Mouse (Mus musculus): ENCODE results near the gene Stpg2.
"Not testable (repeated sequence)": the region's sequence is repeated elsewhere in the genome, so short reads cannot be mapped to it uniquely, and the experiment has no call there.

Stpg2 gene

DNA sequence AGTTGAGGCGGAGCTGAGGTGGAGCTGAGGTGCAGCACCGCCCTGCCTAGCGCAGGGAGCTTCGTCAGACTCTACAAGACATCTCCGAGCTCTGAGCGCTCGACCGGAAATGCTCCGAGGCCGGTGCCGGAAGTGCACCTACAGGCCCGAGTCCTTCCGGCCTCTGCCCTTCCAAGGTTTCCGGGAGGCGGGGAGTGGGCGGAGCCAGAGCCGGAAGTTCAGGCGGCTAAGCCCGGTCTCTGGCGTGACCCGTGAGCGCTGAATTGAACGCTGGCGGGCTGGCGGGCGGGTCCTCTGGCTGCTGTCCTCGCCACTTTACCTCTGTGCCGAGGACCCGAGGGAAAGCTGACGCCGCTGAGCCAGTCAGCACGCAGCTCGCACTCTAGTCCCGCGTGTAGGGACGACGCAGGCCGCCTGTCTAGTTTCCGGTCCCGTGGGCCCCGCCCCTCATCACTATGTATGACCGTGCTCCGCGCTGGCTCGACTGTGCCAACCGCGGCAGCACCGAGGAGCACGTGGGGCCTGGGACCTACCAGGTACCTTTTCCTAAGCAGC is at the start of gene Stpg2:
Gene Stpg2 (plus strand): TSS at position 251 of the 555 bp plus-strand sequence.
- peak; percentile 66 for DNase-seq (ENCODE audit: low read depth)

GRCm38 (mm10) chr3:139162146-139162545 is 43.3 kb upstream of the Stpg2 start:
- no peak for DNase-seq (ENCODE audit: low read depth)

DNA sequence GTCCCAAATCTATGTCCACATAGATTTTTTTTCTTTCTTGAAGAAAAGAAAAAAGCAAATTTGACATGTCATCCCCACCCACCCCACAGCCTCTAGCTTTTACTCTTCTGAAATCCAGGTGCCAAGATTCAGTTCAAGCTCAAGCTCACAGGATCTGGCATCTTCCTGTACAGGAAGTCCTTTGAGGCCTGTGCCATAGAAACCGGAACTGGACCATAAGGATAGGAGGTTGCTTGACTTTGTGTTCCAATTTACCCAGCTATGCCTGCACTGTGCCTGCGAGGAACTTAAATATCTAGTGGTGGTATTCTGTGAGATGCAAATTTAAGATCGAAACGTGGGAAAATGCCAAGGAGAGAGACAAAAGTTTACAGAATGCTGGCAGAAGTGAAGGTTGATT is 42.8 kb upstream of the Stpg2 start:
- no peak for DNase-seq (ENCODE audit: low read depth)

GRCm38 (mm10) chr3:139168510-139169269 is 36.8 kb upstream of the Stpg2 start:
- DNase-seq (ENCODE audit: low read depth): no peak

- no peak for DNase-seq (ENCODE audit: low read depth)
These were observed 35.8 kb upstream of the Stpg2 start for GRCm38 (mm10) chr3:139169740-139170139.

- DNase-seq (ENCODE audit: low read depth): no peak
These were observed 28.6 kb upstream of the Stpg2 start for GRCm38 (mm10) chr3:139176936-139177335.

DNA sequence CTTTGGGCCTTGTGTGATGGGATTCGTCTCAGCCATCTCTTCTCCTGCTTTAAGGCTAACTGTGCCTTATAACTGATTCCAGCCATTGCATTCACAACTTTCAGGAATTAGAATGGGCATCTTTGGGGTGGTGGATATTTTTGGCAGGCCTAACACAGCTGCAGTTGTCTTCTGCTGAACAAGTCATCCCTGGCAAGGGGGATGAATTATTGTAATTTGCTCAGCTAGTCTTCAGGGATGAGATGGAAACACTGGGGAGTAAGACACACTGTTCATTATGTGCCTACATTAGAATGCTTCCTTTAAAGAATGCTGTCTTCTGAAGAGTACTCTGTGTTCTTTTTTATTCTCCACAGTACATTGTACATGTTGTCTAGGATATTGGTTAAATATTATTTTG is 14.0 kb upstream of the Stpg2 start:
- no peak for DNase-seq (ENCODE audit: low read depth)

DNA sequence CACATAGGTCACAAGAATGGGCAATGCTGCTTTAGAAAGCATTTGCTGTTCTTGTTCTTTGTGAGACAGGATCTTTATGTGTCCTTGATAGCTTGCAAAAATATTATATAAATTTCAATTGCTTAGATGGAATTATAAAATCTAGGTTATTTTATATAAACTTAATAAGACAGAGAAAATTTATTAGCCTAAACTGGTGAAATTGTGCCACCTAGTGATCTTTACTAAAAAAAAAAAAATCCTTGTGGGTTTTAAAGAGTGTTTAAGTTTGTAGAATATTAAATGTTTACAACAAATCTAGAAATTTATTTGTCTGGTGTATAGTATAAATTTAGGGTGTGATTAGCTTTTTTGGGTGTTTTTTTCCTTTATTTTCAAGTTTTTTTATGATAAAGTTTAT is 11.6 kb upstream of the Stpg2 start:
- no peak for DNase-seq (ENCODE audit: low read depth)

DNA sequence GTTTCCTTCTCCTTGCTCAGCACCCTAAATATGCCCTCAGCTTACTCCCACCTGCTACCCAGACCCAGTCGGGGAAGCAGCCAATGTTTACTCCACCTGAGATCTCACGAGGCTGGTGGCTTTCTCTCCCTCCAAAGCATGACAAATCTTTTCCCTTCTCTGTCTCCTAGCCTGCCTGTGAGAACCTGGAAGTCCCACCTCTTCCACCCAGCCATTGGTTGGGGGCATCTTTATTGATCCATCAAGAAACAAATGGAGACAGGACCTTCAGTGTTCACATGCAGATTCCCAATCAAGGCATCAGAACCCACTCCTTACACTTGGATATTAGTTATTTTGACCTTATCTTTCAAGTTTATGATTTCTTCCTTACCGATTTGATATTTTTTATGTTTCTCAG is 7.1 kb upstream of the Stpg2 start:
- no peak for DNase-seq (ENCODE audit: low read depth)

DNA sequence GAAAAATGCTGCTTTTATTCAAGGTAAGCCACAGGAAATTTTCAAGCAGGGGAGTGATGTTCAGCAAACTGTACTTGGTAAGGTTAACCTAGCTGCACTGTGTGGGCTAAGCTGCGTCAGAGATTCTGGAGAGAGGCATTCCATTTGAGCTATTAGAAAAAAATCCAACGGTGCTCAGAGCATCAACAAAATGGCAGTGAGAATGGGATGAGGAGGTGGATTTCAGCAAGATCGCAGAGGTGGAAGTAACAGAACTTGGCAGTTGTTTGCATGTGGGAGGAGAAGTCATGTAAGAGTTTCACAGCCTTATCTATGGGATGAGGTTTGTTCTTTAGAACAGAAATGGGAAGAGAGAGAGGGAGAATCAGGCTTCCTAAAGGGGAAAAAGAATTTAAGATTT is 5.2 kb upstream of the Stpg2 start:
- DNase-seq (ENCODE audit: low read depth): no peak

DNA sequence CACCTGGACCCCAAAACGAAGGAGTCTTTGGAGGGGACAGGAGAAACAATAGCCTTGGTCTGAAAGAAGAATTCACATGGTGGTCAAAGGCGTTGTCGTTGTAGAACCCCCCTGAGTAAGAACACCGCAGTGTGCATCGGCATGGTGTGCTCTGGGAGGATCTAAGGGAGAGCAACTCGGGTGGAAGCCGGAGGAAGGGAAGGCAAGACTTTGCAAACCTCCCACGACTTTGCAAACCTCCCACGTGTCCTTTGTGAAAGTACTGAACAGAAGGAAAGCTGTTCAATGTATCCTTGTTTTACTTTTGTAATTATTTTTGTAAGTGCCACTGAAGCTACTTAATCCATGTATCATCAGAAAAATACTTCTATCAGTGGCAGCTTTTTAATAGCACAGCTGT is 11.5 kb downstream of the Stpg2 start:
- DNase-seq (ENCODE audit: low read depth): no peak

DNA sequence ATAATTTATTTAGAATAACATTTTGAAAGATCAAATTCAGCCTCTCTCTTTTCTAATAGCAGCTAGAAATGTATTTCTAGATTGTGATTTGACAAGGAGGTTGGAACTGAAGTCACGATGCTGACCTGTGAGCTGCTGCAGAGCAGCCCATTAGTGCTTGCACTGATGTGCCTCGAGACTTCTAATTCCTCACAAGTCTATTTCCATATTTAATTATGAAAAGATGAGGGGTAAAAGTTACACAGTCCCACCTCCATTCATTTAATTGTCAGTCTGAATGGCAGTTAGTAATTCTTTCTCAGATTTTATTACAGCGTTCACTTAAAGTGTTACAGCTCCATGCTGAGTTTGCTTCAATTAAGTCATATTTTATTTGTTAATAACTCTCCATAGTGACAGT is 19.6 kb downstream of the Stpg2 start:
- DNase-seq (ENCODE audit: low read depth): no peak

GRCm38 (mm10) chr3:139226811-139227210 is 21.3 kb downstream of the Stpg2 start:
- DNase-seq (ENCODE audit: low read depth): no peak

GRCm38 (mm10) chr3:139245219-139245618 is 39.7 kb downstream of the Stpg2 start:
- peak; percentile 1 for DNase-seq (ENCODE audit: low read depth)

DNA sequence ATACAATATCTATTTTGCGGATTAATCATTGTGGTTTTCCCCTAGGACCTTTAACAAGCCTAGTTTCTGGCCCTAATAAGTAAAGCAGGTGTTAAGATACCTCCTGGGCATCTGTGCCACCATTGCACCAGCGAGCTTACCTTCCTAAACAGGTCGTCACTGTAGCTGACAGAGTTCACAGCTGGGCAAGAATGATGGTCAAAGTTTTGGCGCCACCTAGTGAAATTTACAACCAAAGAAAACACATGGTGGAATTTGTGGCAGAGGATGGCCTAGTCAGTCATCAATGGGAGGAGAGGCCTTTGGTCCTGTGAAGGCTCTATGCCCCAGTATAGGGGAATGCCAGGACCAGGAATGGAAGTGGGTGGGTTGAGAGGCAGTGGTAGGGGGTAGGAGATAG is 41.0 kb downstream of the Stpg2 start:
- DNase-seq (ENCODE audit: low read depth): peak; percentile 8

GRCm38 (mm10) chr3:139262359-139262758 is 56.9 kb downstream of the Stpg2 start:
- not testable (repeated sequence) for DNase-seq (ENCODE audit: low read depth)

GRCm38 (mm10) chr3:139297909-139298308 is 92.4 kb downstream of the Stpg2 start:
- DNase-seq (ENCODE audit: low read depth): peak; percentile 1

DNA sequence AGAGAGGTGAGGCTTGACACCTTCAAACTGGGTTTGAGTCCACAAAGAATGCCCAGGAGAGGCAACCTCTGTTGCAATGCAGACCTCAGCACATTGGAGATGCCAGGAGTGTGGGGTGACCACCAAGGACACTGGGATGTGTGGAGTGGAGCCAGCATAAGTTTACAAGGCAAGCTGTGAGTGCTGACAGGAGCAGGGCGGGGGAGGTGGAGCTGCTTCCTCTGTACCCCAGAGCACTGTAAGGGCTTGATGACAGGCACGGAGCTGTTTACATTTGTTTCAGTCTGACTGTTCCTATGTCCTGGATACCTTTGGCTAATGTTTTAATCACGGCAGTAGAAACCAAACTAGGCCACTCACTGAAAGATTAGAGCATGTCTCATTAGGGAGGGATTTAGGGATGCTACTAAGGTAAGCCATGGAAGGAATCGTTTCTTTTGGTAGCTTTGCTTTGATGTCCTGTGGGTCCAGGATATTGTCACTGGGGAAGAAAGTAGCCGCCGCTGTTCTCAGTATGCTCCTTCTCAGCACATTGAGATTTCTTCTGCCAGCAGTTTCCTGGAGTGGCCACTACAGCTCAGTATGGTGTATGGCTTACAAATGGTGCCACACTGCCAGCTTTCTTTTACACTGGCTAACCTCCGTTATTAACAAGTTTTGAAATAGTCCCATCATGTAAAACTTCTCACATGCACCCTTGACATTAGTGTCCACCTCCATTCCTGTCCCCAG is 102.8 kb downstream of the Stpg2 start:
- DNase-seq (ENCODE audit: low read depth): no peak

- DNase-seq (ENCODE audit: low read depth): no peak
These were observed 106.2 kb downstream of the Stpg2 start for GRCm38 (mm10) chr3:139311721-139312120.

DNA sequence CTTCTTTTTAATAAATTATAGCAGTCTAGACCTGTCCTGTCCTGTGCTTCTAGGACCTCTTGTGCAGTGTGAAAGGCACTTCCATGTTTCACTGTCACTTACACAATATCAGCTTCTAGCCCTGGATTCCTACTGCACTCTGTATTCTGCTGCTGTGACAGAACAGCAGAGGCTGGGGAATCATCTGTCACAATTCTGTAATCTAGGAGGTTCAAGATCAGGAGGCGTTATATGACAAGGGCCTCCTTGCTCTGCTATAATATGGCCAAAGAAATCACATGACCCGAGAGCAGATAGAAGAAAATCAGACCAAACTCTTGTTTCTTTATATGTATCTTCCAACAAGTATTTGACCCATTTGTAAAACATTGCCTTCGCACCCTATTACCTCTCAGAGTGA is 175.0 kb downstream of the Stpg2 start:
- DNase-seq (ENCODE audit: low read depth): no peak

DNA sequence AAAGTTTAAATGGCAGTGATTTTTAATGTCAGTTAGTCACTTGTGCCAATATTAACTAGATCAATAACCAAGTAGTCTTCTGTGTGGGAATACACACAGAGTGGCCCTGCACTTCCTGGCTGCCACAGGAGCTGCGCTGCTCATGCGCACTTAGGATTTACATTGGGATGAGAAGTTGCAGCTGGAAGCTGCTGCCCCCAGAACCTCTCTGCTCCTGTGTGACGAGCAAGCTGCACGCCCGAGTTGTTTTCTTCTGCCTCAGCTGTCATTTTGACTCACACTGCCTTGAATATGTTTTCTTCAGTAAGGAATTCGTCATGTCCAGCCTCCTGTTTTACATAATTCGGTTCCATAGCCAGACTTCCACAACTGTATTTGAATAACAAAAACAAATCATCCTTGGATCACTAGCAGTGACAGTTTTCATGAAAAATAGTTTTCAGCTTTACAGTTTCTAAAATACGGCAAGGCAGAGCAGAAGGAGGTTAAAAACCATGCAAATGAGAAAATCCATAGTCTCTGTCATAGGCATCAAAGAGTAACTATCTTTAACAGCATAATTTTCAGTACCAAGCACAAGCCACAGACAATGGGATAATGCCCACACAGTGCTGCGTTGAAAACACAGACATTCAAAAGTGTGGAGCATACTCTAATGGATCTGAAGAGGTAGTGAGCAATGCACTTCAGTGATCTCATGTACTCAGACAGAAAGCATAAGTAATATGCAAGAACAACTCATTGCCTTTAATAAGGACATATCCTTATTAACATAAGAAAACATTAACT is 191.8 kb downstream of the Stpg2 start:
- no peak for DNase-seq (ENCODE audit: low read depth)

DNA sequence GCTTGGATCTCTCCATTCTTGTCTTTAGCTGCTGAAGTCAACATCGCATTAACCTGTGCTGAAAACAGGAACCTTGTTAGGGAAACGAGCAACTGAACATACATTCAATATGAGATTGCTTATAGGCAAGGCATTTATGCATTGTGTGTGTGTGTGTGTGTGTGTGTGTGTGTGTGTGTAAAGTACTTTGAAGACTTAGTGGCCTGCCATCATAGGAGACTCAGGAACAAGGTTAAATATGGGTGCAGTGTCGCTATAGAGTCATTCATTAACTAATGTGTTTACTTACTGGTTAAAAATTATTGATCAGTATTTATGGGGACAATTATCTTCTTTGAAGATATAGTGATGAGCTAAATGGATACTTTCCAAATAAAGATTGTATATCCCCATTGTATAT is 199.2 kb downstream of the Stpg2 start:
- DNase-seq (ENCODE audit: low read depth): no peak
